Mouse (Mus musculus): ENCODE results near the gene Card14. TPM values are rescaled to one million over a fixed set of nuclear protein-coding genes. Genes with fewer than 3 reads are reported as not detected.
"Not testable (repeated sequence)": the region's sequence is repeated elsewhere in the genome, so short reads cannot be mapped to it uniquely, and the experiment has no call there.

Card14 gene
- polyA plus RNA-seq, 1 experiment from 2014 or later, result 0.39 TPM

GRCm38 (mm10) chr11:119267768-119268556 lies 39.6 kb upstream of the Card14 start, which contains the start of gene Gaa:
Gene Gaa (plus strand): TSS chr11:119267887.
- Histone ChIP-seq H3K27ac (replicated peaks in 1 of 2; ENCODE audit: control insufficient read depth in 1 of 2, insufficient read depth in 1 of 2, low read depth in 2 of 2, low read length in 2 of 2) (no peak within 1 kb of the TSS; a peak in 1 of 4 replicates), H3K27me3 (ENCODE audit: control insufficient read depth, insufficient read depth, low read length) (no peaks in the 10 kb centered on the region), H3K4me2 (ENCODE audit: low read length) (peak within 1 kb of the TSS; percentile 96), H3K9ac (ENCODE audit: low read length) (peak within 1 kb of the TSS; percentile 91), H3K36me3 (ENCODE audit: control insufficient read depth, insufficient read depth, low read length) (peaks cover 22% of the 10 kb centered on the region), H3K4me1 (ENCODE audit: control insufficient read depth in 2 of 2, insufficient read depth in 2 of 2, low read length in 2 of 2) (peaks cover 5 to 11% of the 10 kb centered on the region in 2 experiments), H3K9me3 (ENCODE audit: control insufficient read depth, low read length) (no peaks in the 10 kb centered on the region), H3K4me3 (ENCODE audit: control insufficient read depth in 1 of 2, insufficient read depth in 1 of 2, low read depth in 1 of 2, low read length in 2 of 2) (peak within 1 kb of the TSS; percentile 60 to 77)
- ATAC-seq (ENCODE audit: insufficient number of reproducible peaks, insufficient read depth, low FRiP score, low read depth), result peak; percentile 51
- 4% methylated on average over 52 of the region's 52 CpGs for WGBS

GRCm38 (mm10) chr11:119268557-119269195 lies 38.9 kb upstream of the Card14 start:
- H3K9ac ChIP-seq (ENCODE audit: low read length), result peak overlapping the region; percentile 91
- H3K9me3 ChIP-seq (ENCODE audit: control insufficient read depth, low read length), result no peaks in the 10 kb centered on the region
- H3K27ac ChIP-seq (replicated peaks in 1 of 2; ENCODE audit: control insufficient read depth in 1 of 2, insufficient read depth in 1 of 2, low read depth in 2 of 2, low read length in 2 of 2), result no peak overlapping the region
- no peaks in the 10 kb centered on the region for H3K27me3 ChIP-seq (ENCODE audit: control insufficient read depth, insufficient read depth, low read length)
- peaks cover 29% of the 10 kb centered on the region for H3K36me3 ChIP-seq (ENCODE audit: control insufficient read depth, insufficient read depth, low read length)
- H3K4me1 ChIP-seq (ENCODE audit: control insufficient read depth in 2 of 2, insufficient read depth in 2 of 2, low read length in 2 of 2), result peaks cover 5 to 11% of the 10 kb centered on the region in 2 experiments
- H3K4me3 ChIP-seq (ENCODE audit: control insufficient read depth in 1 of 2, insufficient read depth in 1 of 2, low read depth in 1 of 2, low read length in 2 of 2), result peak overlapping the region; percentile 60 to 77
- 82% methylated on average over 16 of the region's 16 CpGs for WGBS
- no peak for ATAC-seq (ENCODE audit: insufficient number of reproducible peaks, insufficient read depth, low FRiP score, low read depth)
- peak overlapping the region; percentile 96 for H3K4me2 ChIP-seq (ENCODE audit: low read length)

GRCm38 (mm10) chr11:119272492-119272891 lies 35.1 kb upstream of the Card14 start:
- not testable (repeated sequence) for H3K4me1 ChIP-seq (ENCODE audit: control insufficient read depth in 2 of 2, insufficient read depth in 2 of 2, low read length in 2 of 2); H3K27me3 ChIP-seq (ENCODE audit: control insufficient read depth, insufficient read depth, low read length); ATAC-seq (ENCODE audit: insufficient number of reproducible peaks, insufficient read depth, low FRiP score, low read depth); H3K9me3 ChIP-seq (ENCODE audit: control insufficient read depth, low read length); H3K4me2 ChIP-seq (ENCODE audit: low read length); H3K9ac ChIP-seq (ENCODE audit: low read length); H3K4me3 ChIP-seq (ENCODE audit: control insufficient read depth in 1 of 2, insufficient read depth in 1 of 2, low read depth in 1 of 2, low read length in 2 of 2); H3K27ac ChIP-seq (replicated peaks in 1 of 2; ENCODE audit: control insufficient read depth in 1 of 2, insufficient read depth in 1 of 2, low read depth in 2 of 2, low read length in 2 of 2)
- peaks cover 56% of the 10 kb centered on the region for H3K36me3 ChIP-seq (ENCODE audit: control insufficient read depth, insufficient read depth, low read length)
- 68% methylated on average over 3 of the region's 3 CpGs for WGBS

- H3K4me3 ChIP-seq (ENCODE audit: control insufficient read depth in 1 of 2, insufficient read depth in 1 of 2, low read depth in 1 of 2, low read length in 2 of 2), result no peak overlapping the region
- peaks cover 1 to 3% of the 10 kb centered on the region in 2 experiments; a peak in 2 of 4 replicates for H3K4me1 ChIP-seq (ENCODE audit: control insufficient read depth in 2 of 2, insufficient read depth in 2 of 2, low read length in 2 of 2)
- no peaks in the 10 kb centered on the region for H3K9me3 ChIP-seq (ENCODE audit: control insufficient read depth, low read length)
- no peak overlapping the region for H3K9ac ChIP-seq (ENCODE audit: low read length)
- WGBS, result 81% methylated on average over 8 of the region's 8 CpGs
- H3K36me3 ChIP-seq (ENCODE audit: control insufficient read depth, insufficient read depth, low read length), result peaks cover 60% of the 10 kb centered on the region
- no peak overlapping the region for H3K27ac ChIP-seq (replicated peaks in 1 of 2; ENCODE audit: control insufficient read depth in 1 of 2, insufficient read depth in 1 of 2, low read depth in 2 of 2, low read length in 2 of 2)
- no peaks in the 10 kb centered on the region for H3K27me3 ChIP-seq (ENCODE audit: control insufficient read depth, insufficient read depth, low read length)
- ATAC-seq (ENCODE audit: insufficient number of reproducible peaks, insufficient read depth, low FRiP score, low read depth), result no peak
- no peak overlapping the region for H3K4me2 ChIP-seq (ENCODE audit: low read length)
Measured at GRCm38 (mm10) chr11:119273186-119273930, 34.2 kb upstream of the Card14 start.

GRCm38 (mm10) chr11:119281030-119281429 lies 26.5 kb upstream of the Card14 start:
- ATAC-seq (ENCODE audit: insufficient number of reproducible peaks, insufficient read depth, low FRiP score, low read depth), result no peak
- Histone ChIP-seq H3K4me2 (ENCODE audit: low read length) (no peak overlapping the region), H3K27ac (replicated peaks in 1 of 2; ENCODE audit: control insufficient read depth in 1 of 2, insufficient read depth in 1 of 2, low read depth in 2 of 2, low read length in 2 of 2) (no peak overlapping the region), H3K4me1 (ENCODE audit: control insufficient read depth in 2 of 2, insufficient read depth in 2 of 2, low read length in 2 of 2) (peaks cover 9 to 11% of the 10 kb centered on the region in 2 experiments), H3K36me3 (ENCODE audit: control insufficient read depth, insufficient read depth, low read length) (peaks cover 71% of the 10 kb centered on the region), H3K27me3 (ENCODE audit: control insufficient read depth, insufficient read depth, low read length) (no peaks in the 10 kb centered on the region), H3K9ac (ENCODE audit: low read length) (no peak overlapping the region), H3K9me3 (ENCODE audit: control insufficient read depth, low read length) (no peaks in the 10 kb centered on the region), H3K4me3 (ENCODE audit: control insufficient read depth in 1 of 2, insufficient read depth in 1 of 2, low read depth in 1 of 2, low read length in 2 of 2) (no peak overlapping the region)
- 80% methylated on average over 15 of the region's 15 CpGs for WGBS

GRCm38 (mm10) chr11:119285791-119286527 lies 21.6 kb upstream of the Card14 start:
- H3K27ac ChIP-seq (replicated peaks in 1 of 2; ENCODE audit: control insufficient read depth in 1 of 2, insufficient read depth in 1 of 2, low read depth in 2 of 2, low read length in 2 of 2), result peak overlapping the region; percentile 70 to 74
- H3K4me1 ChIP-seq (ENCODE audit: control insufficient read depth in 2 of 2, insufficient read depth in 2 of 2, low read length in 2 of 2), result peaks cover 13 to 19% of the 10 kb centered on the region in 2 experiments
- no peak overlapping the region for H3K4me3 ChIP-seq (ENCODE audit: control insufficient read depth in 1 of 2, insufficient read depth in 1 of 2, low read depth in 1 of 2, low read length in 2 of 2)
- H3K36me3 ChIP-seq (ENCODE audit: control insufficient read depth, insufficient read depth, low read length), result peaks cover 83% of the 10 kb centered on the region
- H3K27me3 ChIP-seq (ENCODE audit: control insufficient read depth, insufficient read depth, low read length), result no peaks in the 10 kb centered on the region
- no peak overlapping the region for H3K9ac ChIP-seq (ENCODE audit: low read length)
- 0 out of 2 replicates have a peak overlapping the region, but pooled peaks have one; percentile 7 for H3K4me2 ChIP-seq (ENCODE audit: low read length)
- H3K9me3 ChIP-seq (ENCODE audit: control insufficient read depth, low read length), result no peaks in the 10 kb centered on the region
- WGBS, result 31% methylated on average over 9 of the region's 9 CpGs
- ATAC-seq (ENCODE audit: insufficient number of reproducible peaks, insufficient read depth, low FRiP score, low read depth), result peak; percentile 55; the same call in 1 of the 2 replicates
